Mouse (Mus musculus): ENCODE measurements around the gene Smad3.

DNA sequence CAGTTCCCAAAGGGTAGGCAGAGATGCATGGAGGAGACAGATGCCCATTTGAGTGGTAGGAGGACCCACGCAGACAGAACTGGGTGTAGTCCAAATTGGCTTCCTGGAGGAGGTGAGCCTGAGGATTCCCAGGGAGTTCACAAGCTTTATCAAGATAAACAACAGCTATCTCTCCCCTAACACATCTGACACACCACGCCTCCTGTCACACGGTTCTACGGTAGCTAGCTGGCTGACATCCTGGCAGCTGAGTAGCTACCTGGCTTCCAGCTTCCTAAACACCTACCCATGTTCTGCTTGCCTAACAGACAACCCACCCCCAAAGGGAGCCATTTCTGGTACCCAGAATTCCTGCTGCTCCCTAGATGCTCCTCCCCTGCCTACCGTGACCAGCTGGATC is 47.9 kb downstream of the Smad3 start:
- TF ChIP-seq CTCF (IDR thresholded peaks at IDR 0.05; ENCODE audit: low read depth) (no peak), EP300 (optimal IDR thresholded peaks at IDR 0.05) (no peak)

All from stomach, postnatal 0 days (tissue).